Mouse (Mus musculus) midbrain, embryonic 11.5 days (tissue): Measurements from ENCODE around the gene Slc17a5. TPM values are rescaled to one million over a fixed set of nuclear protein-coding genes. Genes with fewer than 3 reads are reported as not detected.

Source experiments
- ATAC-seq: fragments of 200-750 bp; cut with Nextera tagmentation; 2 replicates; pipeline ENCODE4 v1.8.0; 2017; ENCODE audit warnings: moderate TSS enrichment, moderate library complexity; ENCODE audit not compliant: low FRiP score
- DNase-seq: peaks from one replicate; pipeline ENCODE4 v3.0.0; 2015; ENCODE audit warnings: low spot score; ENCODE audit errors: missing footprints
- H3K27ac ChIP-seq: fragments of 300-500 bp; sonication (generic); 2 replicates; pipeline ENCODE4 v1.5.1; 2014; ENCODE audit warnings: low read depth, low read length
- H3K27me3 ChIP-seq: fragments of 300-500 bp; sonication (generic); 2 replicates; pipeline ENCODE4 v1.6.1; 2014; ENCODE audit warnings: mild to moderate bottlenecking, low read length, moderate library complexity, mixed read lengths; ENCODE audit not compliant: control insufficient read depth, insufficient read depth
- H3K36me3 ChIP-seq: fragments of 300-500 bp; sonication (generic); 2 replicates; pipeline ENCODE4 v1.6.1; 2014; ENCODE audit warnings: mild to moderate bottlenecking, low read length, moderate library complexity, mixed read lengths; ENCODE audit not compliant: control insufficient read depth, insufficient read depth
- H3K4me1 ChIP-seq: fragments of 300-500 bp; sonication (generic); 2 replicates; pipeline ENCODE4 v1.6.1; 2014; ENCODE audit warnings: low read length; ENCODE audit not compliant: control insufficient read depth, insufficient read depth
- H3K4me2 ChIP-seq: fragments of 300-500 bp; sonication (generic); 2 replicates; pipeline ENCODE4 v1.6.1; 2014; ENCODE audit warnings: mild to moderate bottlenecking, moderate library complexity
- H3K4me3 ChIP-seq: fragments of 300-500 bp; sonication (generic); 2 replicates; pipeline ENCODE4 v1.5.1; 2014; ENCODE audit warnings: low read depth, low read length
- H3K9ac ChIP-seq: fragments of 300-500 bp; sonication (generic); 2 replicates; pipeline ENCODE4 v1.6.1; 2014; ENCODE audit warnings: low read length
- H3K9me3 ChIP-seq: fragments of 300-500 bp; sonication (generic); 2 replicates; pipeline ENCODE4 v1.6.1; 2016; ENCODE audit warnings: low read length; ENCODE audit not compliant: control insufficient read depth
- WGBS: fragments of 180-500 bp; shearing (Covaris S2); extraction: QIAGEN DNeasy Blood & Tissue Kit; methylation state at CpG from one replicate; pipeline ENCODE4 v1.1.7; 2014; 5-methylcytosine and 5-hydroxymethylcytosine counted together
- polyA plus RNA-seq: library from polyadenylated mRNA; unstranded; fragments of >200 nt; fragmentation: Nextera tagmentation; extraction: Ambion mirVana; gene quantifications from 2 replicates; pipeline ENCODE4 v1.2.1, GENCODE M21; 2014

Slc17a5 gene
- 9.8 and 12.3 TPM in 2 replicates for polyA plus RNA-seq

- Histone ChIP-seq H3K4me2 (peak within 1 kb of the TSS; percentile 66), H3K4me3 (peak within 1 kb of the TSS; percentile 63), H3K4me1 (no peaks in the 10 kb centered on the region; the same call in 1 of the 2 replicates), H3K27ac (no peak within 1 kb of the TSS), H3K36me3 (no peaks in the 10 kb centered on the region), H3K27me3 (no peaks in the 10 kb centered on the region), H3K9me3 (no peaks in the 10 kb centered on the region), H3K9ac (peak within 1 kb of the TSS; percentile 67)
- WGBS = under 1% methylated on average over 27 of the region's 27 CpGs
- DNase-seq (peak; percentile 100), ATAC-seq (peak; percentile 99)
Observed at GRCm38 (mm10) chr9:78587914-78588313, at the start of gene Slc17a5. Gene Slc17a5 (minus strand): TSS chr9:78588041.

- ATAC-seq (no peak), DNase-seq (no peak)
- no peaks in the 10 kb centered on the region for H3K9me3 ChIP-seq
- no peak overlapping the region for H3K27ac ChIP-seq
- no peaks in the 10 kb centered on the region for H3K4me1 ChIP-seq
- WGBS = 91% methylated on average over 3 of the region's 3 CpGs
- no peak overlapping the region for H3K4me3 ChIP-seq
- no peak overlapping the region for H3K9ac ChIP-seq
- no peaks in the 10 kb centered on the region for H3K36me3 ChIP-seq
- H3K27me3 ChIP-seq = no peaks in the 10 kb centered on the region
- H3K4me2 ChIP-seq = no peak overlapping the region
Observed at GRCm38 (mm10) chr9:78633976-78634375, 46.1 kb upstream of the Slc17a5 start.

- Histone ChIP-seq H3K4me2 (no peak overlapping the region), H3K9ac (no peak overlapping the region), H3K27ac (no peak overlapping the region), H3K4me3 (no peak overlapping the region), H3K4me1 (no peaks in the 10 kb centered on the region), H3K36me3 (no peaks in the 10 kb centered on the region), H3K9me3 (no peaks in the 10 kb centered on the region), H3K27me3 (no peaks in the 10 kb centered on the region)
- no peak for DNase-seq
- WGBS = 89% methylated on average over 6 of the region's 6 CpGs
- no peak for ATAC-seq
Observed at GRCm38 (mm10) chr9:78631755-78632434, 44.1 kb upstream of the Slc17a5 start.

- H3K4me2 ChIP-seq = no peak overlapping the region
- WGBS = 45% methylated on average over 6 of the region's 6 CpGs
- no peaks in the 10 kb centered on the region for H3K27me3 ChIP-seq
- H3K4me3 ChIP-seq = no peak overlapping the region
- DNase-seq (no peak), ATAC-seq (no peak)
- no peaks in the 10 kb centered on the region for H3K9me3 ChIP-seq
- no peak overlapping the region for H3K27ac ChIP-seq
- no peaks in the 10 kb centered on the region for H3K4me1 ChIP-seq
- no peak overlapping the region for H3K9ac ChIP-seq
- no peaks in the 10 kb centered on the region for H3K36me3 ChIP-seq
Observed at GRCm38 (mm10) chr9:78629991-78630390, 42.1 kb upstream of the Slc17a5 start.

- no peaks in the 10 kb centered on the region for H3K4me1 ChIP-seq
- H3K4me2 ChIP-seq = no peak overlapping the region
- H3K9me3 ChIP-seq = no peaks in the 10 kb centered on the region
- H3K36me3 ChIP-seq = no peaks in the 10 kb centered on the region
- H3K9ac ChIP-seq = no peak overlapping the region
- 87% methylated on average over 10 of the region's 10 CpGs for WGBS
- no peaks in the 10 kb centered on the region for H3K27me3 ChIP-seq
- ATAC-seq = no peak
- no peak for DNase-seq
- H3K27ac ChIP-seq = no peak overlapping the region
- H3K4me3 ChIP-seq = no peak overlapping the region
Observed at GRCm38 (mm10) chr9:78623301-78623747, 35.5 kb upstream of the Slc17a5 start.

- no peak for ATAC-seq
- Histone ChIP-seq H3K27me3 (peaks cover 4% of the 10 kb centered on the region; the same call in 1 of the 2 replicates), H3K4me2 (no peak overlapping the region), H3K4me3 (no peak overlapping the region), H3K9ac (no peak overlapping the region), H3K36me3 (no peaks in the 10 kb centered on the region), H3K9me3 (no peaks in the 10 kb centered on the region), H3K4me1 (no peaks in the 10 kb centered on the region), H3K27ac (no peak overlapping the region)
- 93% methylated on average over 9 of the region's 9 CpGs for WGBS
- no peak for DNase-seq
Observed at GRCm38 (mm10) chr9:78619285-78619684, 31.4 kb upstream of the Slc17a5 start.

- Histone ChIP-seq H3K4me2 (peak within 1 kb of the TSS; percentile 93), H3K9me3 (no peaks in the 10 kb centered on the region), H3K36me3 (no peaks in the 10 kb centered on the region), H3K4me3 (peak within 1 kb of the TSS; percentile 49), H3K4me1 (no peaks in the 10 kb centered on the region), H3K27me3 (peaks cover 4% of the 10 kb centered on the region; the same call in 1 of the 2 replicates), H3K27ac (no peak within 1 kb of the TSS), H3K9ac (peak within 1 kb of the TSS; percentile 77)
- under 1% methylated on average over 43 of the region's 43 CpGs for WGBS
- peak; percentile 90 for ATAC-seq
- peak; percentile 96 for DNase-seq
Observed at GRCm38 (mm10) chr9:78615401-78616021, 27.7 kb upstream of the Slc17a5 start, which contains the start of gene Cd109. Gene Cd109 (plus strand): TSS chr9:78615546.

GRCm38 (mm10) chr9:78614201-78614600 lies 26.4 kb upstream of the Slc17a5 start:
- H3K9ac ChIP-seq = no peak overlapping the region
- H3K36me3 ChIP-seq = no peaks in the 10 kb centered on the region
- ATAC-seq (no peak), DNase-seq (no peak)
- H3K27me3 ChIP-seq = peaks cover 4% of the 10 kb centered on the region; the same call in 1 of the 2 replicates
- H3K4me3 ChIP-seq = no peak overlapping the region
- no peak overlapping the region for H3K27ac ChIP-seq
- H3K4me1 ChIP-seq = no peaks in the 10 kb centered on the region
- no peak overlapping the region for H3K4me2 ChIP-seq
- H3K9me3 ChIP-seq = no peaks in the 10 kb centered on the region
- WGBS = 72% methylated on average over 6 of the region's 6 CpGs

- ATAC-seq (0 out of 2 replicates have a peak, but pooled peaks have one; percentile 40), DNase-seq (no peak)
- Histone ChIP-seq H3K4me2 (no peak overlapping the region), H3K27ac (no peak overlapping the region), H3K9ac (no peak overlapping the region), H3K27me3 (no peaks in the 10 kb centered on the region), H3K4me3 (no peak overlapping the region), H3K36me3 (no peaks in the 10 kb centered on the region), H3K4me1 (no peaks in the 10 kb centered on the region), H3K9me3 (no peaks in the 10 kb centered on the region)
- 69% methylated on average over 4 of the region's 4 CpGs for WGBS
Observed at GRCm38 (mm10) chr9:78601046-78601730, 13.3 kb upstream of the Slc17a5 start.
